Mouse (Mus musculus) granulocyte monocyte progenitor cell, adult 5-6 weeks (primary cell): ENCODE measurements around the gene Tmem268. TPM values are rescaled to one million over a fixed set of nuclear protein-coding genes. Genes with fewer than 3 reads are reported as not detected.

Experiments
- ATAC-seq: replicated peaks from 2 replicates; pipeline ENCODE4 v1.8.0; 2016; ENCODE audit warnings: mild to moderate bottlenecking, moderate TSS enrichment, inconsistent platforms; ENCODE audit not compliant: poor library complexity, severe bottlenecking
- total RNA-seq, 2 experiments: library from RNA; stranded (forward) in 1 of 2; stranded (reverse) in 1 of 2; fragments of 200-712, 200-1000 nt in 1 of 2; fragments of >200 nt in 1 of 2; fragmentation: Nextera tagmentation in 1 of 2; gene quantifications; 2 replicates each; pipeline ENCODE4 v1.2.3; 2014 to 2017

The Tmem268 gene
- total RNA-seq, 2 experiments from 2014 or later: 6.6 to 14.6 TPM

- peak; percentile 78 for ATAC-seq
Observed at GRCm38 (mm10) chr4:63553789-63554576, 4.6 kb upstream of the Tmem268 start.

- ATAC-seq: no peak
Observed at GRCm38 (mm10) chr4:63554616-63555015, 4.0 kb upstream of the Tmem268 start.

- ATAC-seq: no peak
Observed at GRCm38 (mm10) chr4:63555111-63555510, 3.5 kb upstream of the Tmem268 start.

GRCm38 (mm10) chr4:63556665-63557064 lies 1.9 kb upstream of the Tmem268 start:
- peak; percentile 19 for ATAC-seq

GRCm38 (mm10) chr4:63557124-63558059 lies 1.2 kb upstream of the Tmem268 start:
- peak; percentile 17; the same call in 1 of the 2 replicates for ATAC-seq

- no peak for ATAC-seq
Observed at GRCm38 (mm10) chr4:63559127-63559697, 631 bp downstream of the Tmem268 start.

GRCm38 (mm10) chr4:63560079-63560478 lies 1.5 kb downstream of the Tmem268 start:
- peak; percentile 43 for ATAC-seq

GRCm38 (mm10) chr4:63561861-63562675 lies 3.5 kb downstream of the Tmem268 start:
- peak; percentile 58 for ATAC-seq

GRCm38 (mm10) chr4:63562742-63563141 lies 4.2 kb downstream of the Tmem268 start:
- no peak for ATAC-seq

GRCm38 (mm10) chr4:63567712-63568390 lies 9.3 kb downstream of the Tmem268 start:
- ATAC-seq: no peak

- ATAC-seq: no peak
Observed at GRCm38 (mm10) chr4:63569322-63569721, 10.7 kb downstream of the Tmem268 start.

- no peak for ATAC-seq
Observed at GRCm38 (mm10) chr4:63570208-63570781, 11.7 kb downstream of the Tmem268 start.

GRCm38 (mm10) chr4:63572621-63573020 lies 14.0 kb downstream of the Tmem268 start:
- peak; percentile 94 for ATAC-seq

GRCm38 (mm10) chr4:63579649-63580048 lies 21.1 kb downstream of the Tmem268 start:
- no peak for ATAC-seq

GRCm38 (mm10) chr4:63580078-63580477 lies 21.5 kb downstream of the Tmem268 start:
- no peak for ATAC-seq

- ATAC-seq: no peak
Observed at GRCm38 (mm10) chr4:63582580-63582979, 24.0 kb downstream of the Tmem268 start.

- ATAC-seq: no peak
Observed at GRCm38 (mm10) chr4:63585216-63585615, 26.6 kb downstream of the Tmem268 start.

GRCm38 (mm10) chr4:63586240-63586639 lies 27.7 kb downstream of the Tmem268 start:
- peak; percentile 70 for ATAC-seq

GRCm38 (mm10) chr4:63589987-63590386 lies 31.4 kb downstream of the Tmem268 start:
- ATAC-seq: peak; percentile 86
